Mouse (Mus musculus) T-helper 1 cell (primary cell): ENCODE data around the gene Tmem19.

ENCODE experiments used
- in situ Hi-C: fragments of 300-600 bp; cut with MboI, MseI; formaldehyde crosslinking; loops from one replicate; pipeline ENCODE4 v1.15.1; 2025; ENCODE audit warnings: high pct_unique_total_duplicates

Gene Tmem19

DNA sequence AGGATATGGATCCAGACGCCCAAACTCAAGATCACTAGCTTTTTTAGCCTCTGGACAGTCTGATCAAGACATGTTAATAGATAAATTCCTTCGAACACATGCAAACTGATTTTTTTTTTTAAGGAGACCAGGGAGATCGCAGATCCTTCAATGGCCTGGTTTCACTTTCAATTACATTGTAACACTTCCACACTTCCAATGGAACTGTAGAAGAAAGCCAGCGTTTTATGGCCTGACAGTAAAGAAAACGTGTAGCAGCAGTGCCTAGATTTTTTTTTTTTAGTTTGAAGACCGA is 48.1 kb downstream of the Tmem19 start:
- in situ Hi-C loops = loop anchor here (5.0 kb wide), 1 partner anchor 62 kb away; the partner anchor contains the start of gene Tbc1d15

GRCm38 (mm10) chr10:115313641-115314286 is 48.5 kb downstream of the Tmem19 start:
- in situ Hi-C loops = loop anchor here (5.0 kb wide), 1 partner anchor 61 kb away; the partner anchor contains the start of gene Tbc1d15

GRCm38 (mm10) chr10:115312732-115313131 is 49.6 kb downstream of the Tmem19 start:
- in situ Hi-C loops = loop anchor here (5.0 kb wide), 1 partner anchor 60 kb away; the partner anchor contains the start of gene Tbc1d15

DNA sequence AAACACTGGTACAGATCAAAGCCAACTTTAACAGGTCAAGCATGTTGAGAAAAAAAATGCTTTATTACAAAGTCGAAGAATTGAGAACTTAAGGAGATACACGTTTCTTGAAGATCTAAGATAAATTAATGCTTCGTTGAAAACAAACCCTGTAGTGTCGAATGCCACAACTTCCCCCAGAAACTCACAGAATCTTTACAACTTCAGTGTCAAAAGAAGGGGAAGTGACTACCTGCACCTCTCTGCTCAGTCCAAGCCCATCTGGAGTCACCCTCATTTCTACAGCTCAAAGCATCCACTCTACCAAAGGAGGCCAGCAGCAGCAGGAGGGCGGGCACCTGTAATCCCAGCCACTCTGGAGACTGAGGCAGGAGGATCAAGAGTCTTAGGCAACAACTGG is 50.1 kb downstream of the Tmem19 start:
- in situ Hi-C loops = loop anchor here (5.0 kb wide), 1 partner anchor 60 kb away; the partner anchor contains the start of gene Tbc1d15

DNA sequence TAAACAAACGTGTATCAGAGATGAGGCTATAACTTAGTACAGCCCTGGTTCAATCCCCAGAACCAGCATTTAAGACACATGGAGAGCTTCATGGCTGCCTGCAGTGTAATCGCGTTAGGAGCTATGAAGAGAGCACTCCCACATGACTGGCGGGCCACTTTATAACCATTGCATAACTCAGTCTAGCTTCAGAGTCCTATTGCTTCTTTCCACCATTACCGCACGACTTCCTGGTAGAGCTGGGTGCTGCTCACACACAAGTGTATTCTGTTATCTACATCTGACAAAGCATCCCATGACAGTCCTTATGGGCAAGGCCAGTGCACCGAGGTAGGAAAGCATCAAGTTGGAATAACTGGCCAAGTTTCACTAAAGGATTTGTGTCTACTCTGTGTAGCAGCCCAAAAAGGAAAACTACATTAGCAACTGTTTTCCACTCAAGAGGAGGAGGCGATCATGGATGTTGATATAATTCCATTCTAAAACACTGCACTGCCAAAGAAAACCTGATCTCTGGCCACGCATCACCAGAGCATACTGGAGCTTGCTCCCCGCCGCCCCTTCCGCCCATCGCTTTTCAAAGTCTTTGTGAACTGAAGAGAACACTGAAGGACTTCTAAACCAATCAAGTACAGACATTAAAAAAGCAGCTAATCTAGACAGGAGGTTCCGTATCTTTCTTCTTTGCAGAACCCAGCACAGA is 50.9 kb downstream of the Tmem19 start:
- in situ Hi-C loops = loop anchor here (5.0 kb wide), 1 partner anchor 59 kb away; the partner anchor contains the start of gene Tbc1d15

- in situ Hi-C loops = no loop called here
Measured at GRCm38 (mm10) chr10:115309191-115309590, 53.1 kb downstream of the Tmem19 start.

GRCm38 (mm10) chr10:115307331-115307875 is 54.9 kb downstream of the Tmem19 start:
- in situ Hi-C loops = no loop called here

GRCm38 (mm10) chr10:115298683-115299082 is 63.6 kb downstream of the Tmem19 start:
- in situ Hi-C loops = no loop called here

- in situ Hi-C loops = no loop called here
Measured at GRCm38 (mm10) chr10:115297582-115297981, 64.7 kb downstream of the Tmem19 start.

DNA sequence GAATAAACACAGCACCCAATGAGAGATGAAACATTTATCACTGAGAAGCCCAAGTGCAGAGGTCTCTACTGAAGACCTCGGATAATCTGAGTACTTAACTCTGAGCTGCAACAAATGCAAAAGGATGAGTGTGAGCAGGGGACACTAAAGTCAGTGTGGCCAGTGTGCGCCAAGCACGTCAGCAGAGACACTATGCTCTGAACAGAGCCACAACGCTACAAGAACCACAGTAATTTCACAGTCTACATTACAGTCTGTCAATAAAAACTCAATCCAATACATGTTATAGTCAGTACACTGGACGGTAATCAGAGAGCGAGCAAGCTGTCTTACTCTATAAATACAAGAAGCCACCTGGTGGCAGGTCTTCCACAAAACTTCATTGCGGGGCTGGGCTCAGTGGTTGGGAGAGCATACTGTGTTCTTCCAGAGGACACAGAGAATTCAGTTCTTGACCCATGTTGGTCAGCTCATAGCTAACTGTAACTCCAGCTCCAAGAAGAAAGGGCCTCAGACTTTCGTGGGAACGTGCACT is 65.8 kb downstream of the Tmem19 start:
- in situ Hi-C loops = no loop called here

- in situ Hi-C loops = no loop called here
Measured at GRCm38 (mm10) chr10:115295162-115295561, 67.1 kb downstream of the Tmem19 start.

GRCm38 (mm10) chr10:115294715-115295114 is 67.6 kb downstream of the Tmem19 start:
- in situ Hi-C loops = no loop called here

DNA sequence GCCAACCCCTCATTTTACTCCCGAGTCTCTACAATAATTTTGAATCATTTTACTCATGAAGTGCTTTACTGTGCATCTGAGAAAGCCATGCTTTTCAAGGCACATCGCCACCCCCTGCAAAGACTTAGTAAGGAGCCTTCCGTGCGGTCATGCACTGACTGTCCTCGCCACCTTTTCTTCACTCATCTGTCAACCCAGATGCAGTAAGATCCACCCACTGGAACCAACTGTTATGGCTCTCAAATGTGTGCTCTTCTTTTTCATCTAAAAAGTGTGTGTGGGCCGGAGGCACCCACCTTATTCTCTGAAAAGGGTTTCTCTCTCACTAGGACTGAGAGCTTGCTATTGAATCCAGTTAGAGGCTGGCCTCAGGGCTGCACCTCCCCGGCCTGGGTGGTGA is 68.4 kb downstream of the Tmem19 start:
- in situ Hi-C loops = no loop called here

GRCm38 (mm10) chr10:115290671-115291070 is 71.6 kb downstream of the Tmem19 start:
- in situ Hi-C loops = no loop called here
